Mouse (Mus musculus) megakaryocyte, embryonic 14.5 days (primary cell): Measurements from ENCODE around the gene Pgap1. TPM values are rescaled to one million over a fixed set of nuclear protein-coding genes. Genes with fewer than 3 reads are reported as not detected.

Experiments
- H3K27me3 ChIP-seq: replicated peaks from 2 replicates; pipeline ENCODE3; 2012; ENCODE audit warnings: inconsistent platforms
- H3K36me3 ChIP-seq: replicated peaks from 2 replicates; pipeline ENCODE3; 2012; ENCODE audit warnings: low read length, inconsistent platforms, mixed read lengths
- H3K4me1 ChIP-seq: 2 replicates; pipeline ENCODE4 v1.6.1; 2012; ENCODE audit warnings: inconsistent platforms
- H3K4me3 ChIP-seq: replicated peaks from 2 replicates; pipeline ENCODE3; 2012; ENCODE audit warnings: moderate library complexity, mild to moderate bottlenecking, inconsistent platforms
- H3K9me3 ChIP-seq: 2 replicates; pipeline ENCODE4 v1.6.1; 2012; ENCODE audit warnings: inconsistent platforms
- FLI1 ChIP-seq: IDR thresholded peaks from 2 replicates; pipeline ENCODE4 v1.6.1; 2012; ENCODE audit warnings: low read length, inconsistent platforms, mixed read lengths
- GATA1 ChIP-seq: IDR thresholded peaks from 3 replicates; pipeline ENCODE4 v1.6.1; 2012; ENCODE audit warnings: mixed read lengths, low read length, inconsistent platforms, borderline replicate concordance
- polyA plus RNA-seq: library from polyadenylated mRNA; stranded (reverse); fragments of >175 nt; gene quantifications from 2 replicates; pipeline ENCODE4 v1.2.3, GENCODE M21; 2012; ENCODE audit warnings: low replicate concordance; ENCODE audit not compliant: insufficient read depth

The Pgap1 gene
- polyA plus RNA-seq = 0.01 TPM in 1 of 2 replicates, not detected in the other

GRCm38 (mm10) chr1:54557301-54558229, at the start of gene Pgap1:
TSS of gene Pgap1 (minus strand) at chr1:54557684.
- Histone ChIP-seq H3K36me3 (no peaks in the 10 kb centered on the region), H3K27me3 (peaks cover 22% of the 10 kb centered on the region), H3K9me3 (no peaks in the 10 kb centered on the region), H3K4me1 (peaks cover 16% of the 10 kb centered on the region), H3K4me3 (peak within 1 kb of the TSS; percentile 93)
- no peak for TF ChIP-seq FLI1
- TF ChIP-seq GATA1 = no peak

GRCm38 (mm10) chr1:54606936-54607335, 49.5 kb upstream of the Pgap1 start:
- H3K36me3 ChIP-seq = no peaks in the 10 kb centered on the region
- no peak overlapping the region for H3K4me3 ChIP-seq
- no peak for TF ChIP-seq GATA1
- TF ChIP-seq FLI1 = no peak
- peaks cover 2% of the 10 kb centered on the region for H3K27me3 ChIP-seq
- H3K9me3 ChIP-seq = peaks cover 21% of the 10 kb centered on the region; the same call in 1 of the 2 replicates
- peaks cover 2% of the 10 kb centered on the region; the same call in 1 of the 2 replicates for H3K4me1 ChIP-seq

DNA sequence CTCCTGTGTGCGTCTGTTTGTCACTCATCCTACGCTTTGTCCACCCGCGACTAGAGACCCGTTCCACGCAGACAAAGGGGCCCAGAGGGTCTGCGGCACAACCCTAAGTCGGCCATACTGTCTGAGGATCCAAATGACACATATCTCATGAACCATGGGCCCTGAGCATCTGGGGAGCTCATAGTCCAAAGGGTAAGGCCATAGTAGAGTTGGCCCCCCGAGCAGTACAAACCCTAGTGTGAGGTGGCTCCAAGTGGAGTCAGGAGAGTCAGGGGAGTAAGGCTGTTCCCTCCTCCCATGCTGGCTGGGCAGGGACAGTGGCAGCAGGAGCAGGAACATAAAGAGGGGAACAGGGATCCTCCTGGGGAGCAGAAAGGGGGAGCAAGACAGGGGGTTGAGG, 44.2 kb upstream of the Pgap1 start:
- no peak overlapping the region for H3K4me3 ChIP-seq
- H3K4me1 ChIP-seq = peaks cover 11% of the 10 kb centered on the region; the same call in 1 of the 2 replicates
- TF ChIP-seq FLI1 = no peak
- no peak for TF ChIP-seq GATA1
- H3K9me3 ChIP-seq = peaks cover 11% of the 10 kb centered on the region; the same call in 1 of the 2 replicates
- H3K27me3 ChIP-seq = no peaks in the 10 kb centered on the region
- H3K36me3 ChIP-seq = no peaks in the 10 kb centered on the region

- Histone ChIP-seq H3K4me3 (no peak overlapping the region), H3K4me1 (peaks cover 11% of the 10 kb centered on the region; the same call in 1 of the 2 replicates), H3K27me3 (no peaks in the 10 kb centered on the region), H3K36me3 (no peaks in the 10 kb centered on the region), H3K9me3 (peaks cover 7% of the 10 kb centered on the region; the same call in 1 of the 2 replicates)
- TF ChIP-seq GATA1 (no peak), FLI1 (no peak)
These were observed 42.8 kb upstream of the Pgap1 start for GRCm38 (mm10) chr1:54600275-54600674.

- Histone ChIP-seq H3K4me3 (no peak overlapping the region), H3K9me3 (peaks cover 5% of the 10 kb centered on the region; the same call in 1 of the 2 replicates), H3K36me3 (no peaks in the 10 kb centered on the region), H3K4me1 (peaks cover 11% of the 10 kb centered on the region; the same call in 1 of the 2 replicates), H3K27me3 (no peaks in the 10 kb centered on the region)
- TF ChIP-seq GATA1 (no peak), FLI1 (no peak)
These were observed 40.2 kb upstream of the Pgap1 start for GRCm38 (mm10) chr1:54597594-54598217.

DNA sequence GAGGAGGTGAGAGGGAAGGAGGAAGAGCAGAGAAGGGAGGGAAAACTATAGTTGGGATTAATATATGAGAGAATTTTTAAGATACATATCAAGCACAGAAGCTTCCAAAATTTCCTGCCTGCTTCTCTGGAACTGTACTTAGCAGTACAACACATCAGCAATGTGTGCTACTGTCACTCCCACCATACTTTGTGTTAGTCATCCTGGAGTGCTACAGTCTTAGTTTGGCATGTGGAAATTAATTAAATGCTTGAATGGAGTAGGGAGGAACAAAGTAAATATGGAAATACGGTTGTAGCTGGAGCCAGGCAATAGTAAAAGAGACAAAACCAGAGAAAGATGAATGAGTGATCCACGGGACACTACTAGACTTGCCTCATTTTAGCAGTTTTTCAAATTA, 38.7 kb upstream of the Pgap1 start:
- no peak for TF ChIP-seq GATA1
- no peak for TF ChIP-seq FLI1
- Histone ChIP-seq H3K4me3 (no peak overlapping the region), H3K4me1 (peaks cover 5% of the 10 kb centered on the region; the same call in 1 of the 2 replicates), H3K9me3 (no peaks in the 10 kb centered on the region), H3K36me3 (no peaks in the 10 kb centered on the region), H3K27me3 (no peaks in the 10 kb centered on the region)

GRCm38 (mm10) chr1:54587076-54587475, 29.6 kb upstream of the Pgap1 start:
- H3K9me3 ChIP-seq = no peaks in the 10 kb centered on the region
- no peaks in the 10 kb centered on the region for H3K27me3 ChIP-seq
- H3K4me1 ChIP-seq = peaks cover 8% of the 10 kb centered on the region
- no peaks in the 10 kb centered on the region for H3K36me3 ChIP-seq
- TF ChIP-seq GATA1 (no peak), FLI1 (no peak)
- H3K4me3 ChIP-seq = no peak overlapping the region

- no peak for TF ChIP-seq GATA1
- no peak for TF ChIP-seq FLI1
- H3K27me3 ChIP-seq = no peaks in the 10 kb centered on the region
- no peaks in the 10 kb centered on the region for H3K36me3 ChIP-seq
- H3K4me1 ChIP-seq = peaks cover 8% of the 10 kb centered on the region
- H3K9me3 ChIP-seq = no peaks in the 10 kb centered on the region
- H3K4me3 ChIP-seq = no peak overlapping the region
These were observed 28.6 kb upstream of the Pgap1 start for GRCm38 (mm10) chr1:54585971-54586555.

GRCm38 (mm10) chr1:54585278-54585846, 27.9 kb upstream of the Pgap1 start:
- peaks cover 8% of the 10 kb centered on the region for H3K4me1 ChIP-seq
- no peaks in the 10 kb centered on the region for H3K9me3 ChIP-seq
- H3K36me3 ChIP-seq = no peaks in the 10 kb centered on the region
- TF ChIP-seq GATA1 = no peak
- TF ChIP-seq FLI1 = no peak
- no peaks in the 10 kb centered on the region for H3K27me3 ChIP-seq
- H3K4me3 ChIP-seq = peak overlapping the region; percentile 56
